Mouse (Mus musculus) midbrain, embryonic 14.5 days (tissue): ENCODE data around the gene Xrra1. TPM values are rescaled to one million over a fixed set of nuclear protein-coding genes. Genes with fewer than 3 reads are reported as not detected.

ENCODE experiments used
- ATAC-seq: fragments of 200-750 bp; cut with Nextera tagmentation; 2 replicates; pipeline ENCODE4 v1.8.0; 2017; ENCODE audit warnings: moderate number of reproducible peaks, moderate library complexity; ENCODE audit not compliant: low FRiP score, low TSS enrichment
- DNase-seq: peaks from one replicate; pipeline ENCODE4 v3.0.0-alpha.2; 2015
- H3K27ac ChIP-seq: fragments of 300-500 bp; sonication (generic); replicated peaks from 2 replicates; pipeline ENCODE4 v1.5.1; 2014; ENCODE audit warnings: mild to moderate bottlenecking, low read depth, low read length, moderate library complexity
- H3K27me3 ChIP-seq: fragments of 300-500 bp; sonication (generic); 2 replicates; pipeline ENCODE4 v1.6.1; 2014; ENCODE audit warnings: low read length, control low read depth, mixed read lengths; ENCODE audit not compliant: control insufficient read depth, insufficient read depth
- H3K36me3 ChIP-seq: fragments of 300-500 bp; sonication (generic); 2 replicates; pipeline ENCODE4 v1.6.1; 2014; ENCODE audit warnings: low read length, control low read depth; ENCODE audit not compliant: control insufficient read depth, insufficient read depth
- H3K4me1 ChIP-seq: fragments of 300-500 bp; sonication (generic); 2 replicates; pipeline ENCODE4 v1.6.1; 2014; ENCODE audit warnings: mild to moderate bottlenecking, antibody characterized with exemption, low read length, control low read depth; ENCODE audit not compliant: control insufficient read depth, insufficient read depth
- H3K4me2 ChIP-seq: fragments of 300-500 bp; sonication (generic); 2 replicates; pipeline ENCODE4 v1.6.1; 2014; ENCODE audit warnings: mild to moderate bottlenecking, low read length, moderate library complexity
- H3K4me3 ChIP-seq: fragments of 300-500 bp; sonication (generic); replicated peaks from 2 replicates; pipeline ENCODE4 v1.5.1; 2014; ENCODE audit warnings: low read depth, low read length
- H3K9ac ChIP-seq: fragments of 300-500 bp; sonication (generic); replicated peaks from 2 replicates; pipeline ENCODE4 v1.6.1; 2014; ENCODE audit warnings: mild to moderate bottlenecking, low read length, moderate library complexity
- H3K9me3 ChIP-seq: fragments of 300-500 bp; sonication (generic); 2 replicates; pipeline ENCODE4 v1.6.1; 2016; ENCODE audit warnings: low read length, control low read depth, mixed read lengths; ENCODE audit not compliant: control insufficient read depth
- WGBS: fragments of 180-500 bp; shearing (Covaris S2); extraction: QIAGEN DNeasy Blood & Tissue Kit; methylation state at CpG from one replicate; pipeline ENCODE4 v1.1.7; 2014; 5-methylcytosine and 5-hydroxymethylcytosine counted together
- polyA plus RNA-seq: library from polyadenylated mRNA; unstranded; fragments of >200 nt; fragmentation: Nextera tagmentation; extraction: Ambion mirVana; gene quantifications from 2 replicates; pipeline ENCODE4 v1.2.1, GENCODE M21; 2014

Xrra1 gene
- polyA plus RNA-seq, 1 experiment from 2014 or later = 1.2 TPM

- H3K27ac ChIP-seq = no peak overlapping the region
- DNase-seq (no peak), ATAC-seq (no peak)
- H3K9ac ChIP-seq = no peak overlapping the region
- H3K4me2 ChIP-seq = no peak overlapping the region
- H3K4me3 ChIP-seq = no peak overlapping the region
- H3K27me3 ChIP-seq = no peaks in the 10 kb centered on the region; the same call in 1 of the 2 replicates
- peaks cover 14% of the 10 kb centered on the region for H3K4me1 ChIP-seq
- H3K9me3 ChIP-seq = no peaks in the 10 kb centered on the region
- no peaks in the 10 kb centered on the region for H3K36me3 ChIP-seq
- 73% methylated on average over 2 of the region's 2 CpGs for WGBS
Observed at GRCm38 (mm10) chr7:99915511-99915910, 56.6 kb downstream of the Xrra1 start.

GRCm38 (mm10) chr7:99916741-99917319, 57.9 kb downstream of the Xrra1 start:
- peak; percentile 51 for ATAC-seq
- Histone ChIP-seq H3K4me2 (peak overlapping the region; percentile 65), H3K9me3 (no peaks in the 10 kb centered on the region), H3K27me3 (no peaks in the 10 kb centered on the region; the same call in 1 of the 2 replicates), H3K27ac (no peak overlapping the region), H3K9ac (peak overlapping the region; percentile 27), H3K4me3 (peak overlapping the region; percentile 28), H3K4me1 (peaks cover 14% of the 10 kb centered on the region), H3K36me3 (no peaks in the 10 kb centered on the region)
- 6% methylated on average over 22 of the region's 22 CpGs for WGBS
- peak; percentile 69 for DNase-seq

GRCm38 (mm10) chr7:99917320-99917844, 58.5 kb downstream of the Xrra1 start:
- DNase-seq (peak; percentile 70), ATAC-seq (peak; percentile 34; the same call in 1 of the 2 replicates)
- Histone ChIP-seq H3K36me3 (0 out of 2 replicates have a peak, but pooled peaks cover under 1% of the 10 kb centered on the region), H3K27ac (no peak overlapping the region), H3K9ac (peak overlapping the region; percentile 27), H3K4me2 (peak overlapping the region; percentile 65), H3K27me3 (no peaks in the 10 kb centered on the region; the same call in 1 of the 2 replicates), H3K4me3 (peak overlapping the region; percentile 28), H3K4me1 (peaks cover 14% of the 10 kb centered on the region), H3K9me3 (no peaks in the 10 kb centered on the region)
- 2% methylated on average over 36 of the region's 36 CpGs for WGBS

GRCm38 (mm10) chr7:99919164-99919563, 60.2 kb downstream of the Xrra1 start:
- ATAC-seq (no peak), DNase-seq (no peak)
- Histone ChIP-seq H3K4me2 (no peak overlapping the region), H3K27ac (no peak overlapping the region), H3K27me3 (no peaks in the 10 kb centered on the region; the same call in 1 of the 2 replicates), H3K4me1 (peaks cover 14% of the 10 kb centered on the region), H3K9ac (no peak overlapping the region), H3K36me3 (peaks cover 14% of the 10 kb centered on the region), H3K4me3 (no peak overlapping the region), H3K9me3 (no peaks in the 10 kb centered on the region)
- WGBS = 94% methylated on average over 2 of the region's 2 CpGs

DNA sequence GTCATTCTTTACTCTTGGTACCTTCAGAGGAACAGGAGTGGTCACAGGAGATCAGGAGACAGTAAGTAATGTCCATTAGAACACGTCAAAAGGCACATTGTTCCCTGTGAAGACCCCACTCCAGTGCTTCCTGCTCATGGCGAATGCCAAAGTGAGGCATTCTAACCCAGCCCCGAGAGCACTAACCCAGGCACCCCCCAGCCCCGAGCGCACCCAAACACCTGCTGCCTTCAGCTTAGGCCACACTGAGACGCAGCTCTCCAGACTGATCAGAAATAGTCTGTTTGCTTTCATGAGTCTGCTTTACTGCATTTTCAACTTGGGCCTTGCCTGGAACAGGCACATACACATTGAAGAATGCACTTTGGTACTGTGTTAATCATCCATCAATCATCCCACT, 61.1 kb downstream of the Xrra1 start:
- no peak overlapping the region for H3K9ac ChIP-seq
- ATAC-seq (no peak), DNase-seq (no peak)
- H3K4me2 ChIP-seq = no peak overlapping the region
- no peak overlapping the region for H3K27ac ChIP-seq
- no peaks in the 10 kb centered on the region; the same call in 1 of the 2 replicates for H3K27me3 ChIP-seq
- no peaks in the 10 kb centered on the region for H3K9me3 ChIP-seq
- no peak overlapping the region for H3K4me3 ChIP-seq
- peaks cover 14% of the 10 kb centered on the region for H3K4me1 ChIP-seq
- peaks cover 22% of the 10 kb centered on the region for H3K36me3 ChIP-seq
- 98% methylated on average over 6 of the region's 6 CpGs for WGBS

DNA sequence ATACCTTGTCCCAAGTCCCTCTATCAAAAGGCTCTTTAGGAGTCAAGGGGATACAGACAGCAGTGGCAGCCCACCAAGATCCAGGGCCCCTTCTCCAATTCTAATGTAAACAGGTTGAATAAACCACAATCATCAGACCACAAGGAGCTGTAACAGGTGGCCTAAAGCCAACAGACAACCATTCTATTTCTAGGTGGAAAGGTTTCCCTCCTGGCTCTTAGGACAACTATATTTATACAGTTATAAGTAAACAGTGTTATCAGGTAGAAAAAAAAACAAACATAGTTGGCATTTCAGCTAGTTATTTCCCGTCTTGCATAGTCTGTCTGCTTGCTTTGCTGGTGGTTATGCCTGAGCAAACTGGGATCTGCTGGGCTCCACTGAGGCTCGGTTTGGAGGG, 61.5 kb downstream of the Xrra1 start:
- Histone ChIP-seq H3K27me3 (no peaks in the 10 kb centered on the region; the same call in 1 of the 2 replicates), H3K27ac (no peak overlapping the region), H3K4me3 (no peak overlapping the region), H3K9me3 (no peaks in the 10 kb centered on the region), H3K36me3 (peaks cover 27% of the 10 kb centered on the region), H3K4me1 (peaks cover 14% of the 10 kb centered on the region), H3K4me2 (no peak overlapping the region), H3K9ac (no peak overlapping the region)
- WGBS = 92% methylated on average over 2 of the region's 2 CpGs
- DNase-seq = no peak
- no peak for ATAC-seq

DNA sequence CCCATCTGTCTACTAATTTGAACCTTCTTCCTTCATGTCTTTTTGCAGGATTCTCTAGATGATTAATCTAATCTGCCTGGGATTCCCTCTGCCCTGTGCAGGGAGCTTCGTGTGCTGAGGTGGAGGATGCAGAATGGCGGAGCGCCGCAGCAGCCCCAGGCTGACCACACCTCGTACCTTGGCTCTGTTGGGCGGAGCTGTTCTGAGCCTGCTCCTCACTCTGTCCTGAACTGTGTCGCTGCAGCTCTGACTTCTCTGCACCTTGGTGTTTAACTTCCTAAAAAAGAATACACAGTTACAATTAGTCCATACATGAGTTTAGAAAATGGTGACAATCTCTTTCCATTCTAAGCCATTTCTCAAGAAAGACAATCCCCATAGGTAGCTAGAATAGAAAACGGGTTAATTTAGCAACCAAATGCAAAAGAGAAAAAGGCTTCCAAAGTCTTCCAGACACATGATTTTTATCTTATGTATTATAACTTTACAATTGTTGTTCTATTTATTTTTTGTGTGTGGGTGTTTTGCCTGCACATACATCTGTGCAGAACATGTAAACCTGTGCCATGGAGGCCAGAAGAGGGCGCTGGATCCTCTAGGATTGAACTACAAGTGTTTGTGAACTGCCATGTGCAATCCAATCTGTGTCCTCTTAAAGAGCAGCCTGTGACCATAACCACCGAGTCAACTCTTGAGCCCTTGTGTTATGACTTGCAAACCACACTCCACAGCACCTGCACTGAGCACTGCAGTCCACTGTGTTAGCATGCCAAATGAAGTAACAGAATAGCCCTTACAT, 68.2 kb downstream of the Xrra1 start:
- Histone ChIP-seq H3K4me1 (no peaks in the 10 kb centered on the region), H3K9ac (no peak overlapping the region), H3K27me3 (no peaks in the 10 kb centered on the region), H3K36me3 (peaks cover 45% of the 10 kb centered on the region), H3K4me2 (no peak overlapping the region), H3K4me3 (no peak overlapping the region), H3K9me3 (no peaks in the 10 kb centered on the region), H3K27ac (no peak overlapping the region)
- peak; percentile 81 for DNase-seq
- WGBS = 82% methylated on average over 10 of the region's 10 CpGs
- no peak for ATAC-seq

DNA sequence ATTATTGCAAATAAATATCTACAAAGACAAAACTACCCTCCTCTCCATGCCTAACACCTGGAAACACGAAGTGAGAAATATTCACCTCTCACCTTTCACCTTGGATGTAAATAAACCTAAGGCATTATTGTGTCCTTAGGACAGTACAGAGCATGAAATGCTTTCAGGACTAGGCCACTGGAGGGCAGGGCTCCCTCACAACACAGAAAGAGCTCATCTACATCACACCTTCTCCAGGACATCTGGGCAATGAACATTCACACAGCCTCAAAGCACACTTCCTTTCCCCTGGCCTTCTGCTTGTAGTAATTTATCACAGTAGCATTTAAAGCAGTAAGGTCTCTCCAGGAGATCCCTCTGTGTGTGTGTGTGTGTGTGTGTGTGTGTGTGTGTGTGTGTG, 76.8 kb downstream of the Xrra1 start:
- DNase-seq = peak; percentile 35
- peaks cover 27% of the 10 kb centered on the region for H3K36me3 ChIP-seq

More for the DNA sequence above, 76.8 kb downstream of the Xrra1 start:
- Histone ChIP-seq H3K4me2 (no peak overlapping the region), H3K9ac (no peak overlapping the region), H3K4me1 (no peaks in the 10 kb centered on the region), H3K9me3 (no peaks in the 10 kb centered on the region), H3K27ac (no peak overlapping the region), H3K4me3 (no peak overlapping the region), H3K27me3 (no peaks in the 10 kb centered on the region)
- WGBS = 88% methylated on average over 1 of the region's 1 CpGs
- no peak for ATAC-seq
